Mouse (Mus musculus) fat pad, adult 2 months (tissue): ENCODE results near the gene Nol11.
"Not testable (repeated sequence)": the region's sequence is repeated elsewhere in the genome, so short reads cannot be mapped to it uniquely, and the experiment has no call there.

ENCODE experiments used
- DNase-seq: peaks from one replicate; pipeline ENCODE4 v3.0.0-alpha.2; 2011; ENCODE audit warnings: low read depth, low spot score; ENCODE audit errors: extremely low read depth

Gene Nol11

DNA sequence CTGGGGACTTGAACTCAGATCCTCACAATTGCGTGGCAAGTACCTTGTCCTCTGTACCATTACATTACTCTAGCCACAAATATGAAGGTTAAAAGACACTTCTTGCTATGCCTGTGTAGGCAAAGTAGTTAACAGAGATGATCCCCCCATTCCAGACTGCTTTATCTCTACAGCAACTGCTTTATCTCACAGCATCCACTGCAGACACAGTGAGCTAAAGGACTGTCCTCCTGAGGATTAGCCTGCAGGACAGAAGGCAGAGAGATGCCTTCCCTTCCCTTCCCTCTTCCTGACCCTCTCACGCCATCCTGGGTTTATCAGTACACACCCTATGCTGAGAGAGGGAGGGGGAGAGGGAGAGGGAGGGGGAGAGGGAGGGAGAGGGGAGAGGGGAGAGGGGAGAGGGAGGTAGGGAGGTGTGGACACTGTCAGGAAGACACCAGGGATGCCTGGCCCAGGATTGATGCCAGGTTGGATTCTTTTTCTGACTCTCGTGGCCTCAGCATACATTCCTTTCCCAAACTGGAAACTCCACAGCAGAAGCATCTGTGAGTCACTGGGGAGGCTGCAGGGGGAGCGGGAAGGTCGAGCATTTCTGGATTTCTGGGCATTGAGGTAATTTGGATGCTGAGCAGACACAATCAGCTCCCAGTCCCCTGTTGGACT lies 32.1 kb downstream of the Nol11 start:
- DNase-seq = no peak

DNA sequence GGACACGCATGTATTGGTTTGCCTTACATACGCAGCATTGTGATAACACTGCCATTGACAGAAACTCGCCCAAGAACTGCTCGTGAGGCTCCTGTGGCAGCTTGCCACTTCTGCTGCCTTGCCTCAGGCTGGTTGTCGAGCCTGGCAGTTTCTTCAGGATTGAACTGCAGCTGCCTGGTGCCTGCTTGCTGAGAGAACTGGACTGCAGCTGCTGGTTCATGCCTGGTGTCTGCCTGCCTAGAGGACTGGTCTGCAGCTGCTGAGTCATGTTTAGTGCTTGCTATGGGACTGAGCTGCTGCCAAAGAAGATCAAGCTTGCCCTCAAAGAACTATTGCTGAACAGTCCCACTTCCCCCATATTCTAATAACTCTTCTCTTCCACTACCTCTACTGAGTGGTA lies 33.9 kb downstream of the Nol11 start:
- no peak for DNase-seq

DNA sequence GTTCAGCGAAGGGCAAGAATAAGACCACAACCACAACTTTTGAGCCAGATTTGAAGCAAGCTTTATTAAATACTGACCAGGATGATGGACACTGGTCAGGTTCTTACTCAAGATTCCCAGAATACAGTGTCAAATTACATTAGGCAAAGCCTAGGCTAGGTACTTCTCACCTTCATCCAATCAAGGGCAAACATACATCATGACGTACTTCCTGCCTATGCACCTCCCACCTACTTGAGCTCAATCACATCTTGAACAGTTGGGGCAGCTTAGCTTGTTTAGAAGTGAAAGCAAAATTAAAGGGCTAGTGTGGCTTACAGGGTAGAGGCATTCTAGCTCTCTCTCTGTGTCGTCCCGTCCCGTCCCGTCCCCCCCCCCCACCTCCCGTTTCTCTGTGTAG lies 34.8 kb downstream of the Nol11 start:
- no peak for DNase-seq

DNA sequence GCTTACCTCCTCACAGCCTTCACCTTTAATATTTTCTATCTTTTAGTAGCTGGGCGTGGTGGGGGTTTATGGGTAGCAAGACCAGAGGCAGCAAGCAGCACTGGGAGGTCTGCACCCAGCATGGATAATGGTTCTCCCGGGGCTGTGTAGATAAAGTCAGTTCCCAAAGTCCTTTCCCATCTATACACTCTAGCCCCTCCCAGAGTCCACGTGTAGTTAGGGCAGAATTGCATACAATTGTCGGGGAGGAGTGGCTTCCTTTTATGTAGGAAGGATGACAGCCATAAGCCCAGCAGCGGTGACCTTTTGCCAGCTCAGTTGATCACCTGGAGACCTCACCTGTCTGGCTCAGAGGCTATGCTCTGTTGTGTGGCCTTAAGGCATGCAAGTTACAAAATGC lies 35.5 kb downstream of the Nol11 start:
- DNase-seq = no peak

DNA sequence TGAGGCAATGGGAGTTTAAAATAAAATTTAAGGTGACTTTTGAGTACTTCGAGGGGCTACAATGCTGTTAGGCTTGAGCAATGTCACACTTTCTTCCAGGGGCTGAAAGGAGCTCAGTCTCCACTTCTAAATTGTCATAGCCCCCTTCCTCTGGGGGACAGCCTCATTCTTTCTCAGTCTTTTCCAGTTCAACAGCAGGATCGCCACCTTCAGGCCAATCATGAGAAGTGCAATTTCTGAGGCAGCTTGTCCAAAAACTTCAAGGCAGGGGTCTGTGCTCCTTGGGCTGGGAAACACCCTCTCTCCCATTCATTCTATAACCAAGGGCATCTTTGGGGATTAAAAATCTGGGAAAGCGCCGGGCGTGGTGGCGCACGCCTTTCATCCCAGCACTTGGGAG lies 37.4 kb downstream of the Nol11 start:
- no peak for DNase-seq

DNA sequence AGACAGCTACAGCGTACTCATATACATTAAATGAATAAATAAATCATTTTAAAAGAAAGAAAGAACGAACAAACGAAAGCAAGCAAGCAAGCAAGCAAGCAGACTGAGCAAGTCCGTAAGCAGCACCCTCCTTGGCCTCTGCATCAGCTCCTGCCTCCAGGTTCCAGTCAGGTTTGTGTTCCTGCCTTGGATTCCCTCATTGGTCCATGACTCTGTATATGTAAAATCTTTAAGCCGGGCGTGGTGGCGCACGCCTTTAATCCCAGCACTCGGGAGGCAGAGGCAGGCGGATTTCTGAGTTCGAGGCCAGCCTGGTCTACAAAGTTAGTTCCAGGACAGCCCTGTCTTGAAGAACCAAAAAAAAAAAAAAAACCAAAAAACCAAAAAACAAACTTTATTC lies 45.2 kb downstream of the Nol11 start:
- not testable (repeated sequence) for DNase-seq

- no peak for DNase-seq
These were observed 46.8 kb downstream of the Nol11 start for GRCm38 (mm10) chr11:107142382-107142781.

GRCm38 (mm10) chr11:107140756-107141155 lies 48.4 kb downstream of the Nol11 start:
- no peak for DNase-seq

- DNase-seq = no peak
These were observed 50.5 kb downstream of the Nol11 start for GRCm38 (mm10) chr11:107138633-107139032.

- DNase-seq = no peak
These were observed 51.6 kb downstream of the Nol11 start for GRCm38 (mm10) chr11:107137593-107137992.

- DNase-seq = not testable (repeated sequence)
These were observed 52.7 kb downstream of the Nol11 start for GRCm38 (mm10) chr11:107136458-107136857.

- DNase-seq = no peak
These were observed 53.4 kb downstream of the Nol11 start for GRCm38 (mm10) chr11:107135741-107136140.

- DNase-seq = no peak
These were observed 56.8 kb downstream of the Nol11 start for GRCm38 (mm10) chr11:107132426-107132825.

DNA sequence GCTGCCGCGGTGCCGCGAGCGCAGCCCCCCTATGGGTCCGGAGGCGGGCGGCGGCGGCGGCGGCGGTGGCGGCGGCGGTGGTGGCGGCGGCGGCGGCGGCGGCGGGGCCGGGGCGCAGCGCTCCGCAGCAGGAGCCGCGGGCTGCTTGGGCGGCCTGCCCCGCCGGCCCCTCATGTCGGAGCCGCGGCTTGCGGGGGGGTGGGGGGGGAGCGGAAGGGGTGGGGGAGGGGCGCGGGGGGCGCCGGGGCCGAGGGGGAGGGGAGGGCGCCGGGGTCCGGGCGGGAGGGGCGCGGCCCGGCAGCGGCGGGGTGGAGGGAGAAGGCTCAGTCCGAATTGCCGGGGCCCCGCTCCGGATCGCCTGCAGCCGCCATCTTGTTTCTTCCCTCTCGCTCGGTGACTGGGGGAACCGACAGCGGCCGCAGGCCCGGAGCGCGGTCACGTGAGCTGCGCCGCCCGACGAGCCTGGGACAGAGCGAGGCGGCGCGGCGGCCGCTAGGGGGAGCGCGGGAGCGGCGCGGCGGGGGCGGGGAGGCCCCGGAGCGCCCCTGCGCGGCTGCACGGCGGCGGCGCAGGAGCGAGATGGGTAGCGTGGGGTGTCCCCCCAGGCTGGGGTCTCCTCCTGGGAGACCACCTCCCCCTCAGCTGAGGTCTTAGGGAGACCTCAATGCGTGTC lies 57.3 kb downstream of the Nol11 start, which contains the start of gene Bptf:
Bptf (minus strand) TSS at position 379 of the 673 bp plus-strand sequence.
- DNase-seq = no peak

- no peak for DNase-seq
These were observed 58.1 kb downstream of the Nol11 start for GRCm38 (mm10) chr11:107130879-107131748.

DNA sequence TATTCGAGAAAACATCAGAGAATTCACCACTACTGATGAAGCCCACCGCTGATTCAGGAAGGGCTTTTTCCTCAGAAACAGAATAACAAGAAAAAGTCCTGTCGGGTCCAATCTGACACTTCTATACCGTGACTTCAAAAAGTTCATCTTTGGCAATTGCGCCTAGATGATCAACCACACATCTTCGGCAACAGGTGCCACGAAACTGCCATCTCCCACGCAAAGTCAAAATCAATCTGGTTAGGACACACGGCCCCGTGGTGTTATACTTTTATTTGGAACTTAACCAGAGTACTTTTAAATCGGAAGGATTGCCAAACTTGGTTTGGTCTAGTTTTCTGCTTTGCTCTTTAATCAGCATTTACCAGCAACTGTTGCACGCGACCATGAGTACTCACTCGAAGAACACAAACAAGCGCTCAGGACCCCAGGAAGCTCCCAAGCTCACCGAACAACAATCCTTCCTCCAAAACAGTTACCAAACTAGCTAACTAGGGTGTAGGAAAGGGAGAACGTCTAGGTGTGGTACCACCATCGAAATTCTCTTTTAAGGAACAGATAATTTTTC lies 58.9 kb downstream of the Nol11 start:
- DNase-seq = no peak

DNA sequence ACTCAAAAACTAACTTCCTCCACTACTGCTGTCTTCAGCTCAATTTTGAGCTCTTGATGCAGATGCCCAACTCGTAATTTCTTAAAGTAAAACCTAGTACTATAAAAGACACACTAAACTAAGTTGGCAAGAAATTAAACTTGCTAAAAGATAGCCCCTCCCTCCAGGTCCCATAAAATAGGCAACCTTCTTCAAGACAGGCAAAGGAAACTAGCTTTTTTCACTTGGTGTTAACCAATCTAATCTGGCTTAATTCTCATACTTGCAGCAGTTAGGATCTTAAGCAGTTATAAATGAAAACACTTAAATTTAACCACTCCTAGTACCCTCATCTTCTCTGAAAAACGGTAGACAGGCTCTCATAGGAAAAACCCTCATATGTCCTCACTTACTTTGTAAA lies 59.5 kb downstream of the Nol11 start:
- no peak for DNase-seq

DNA sequence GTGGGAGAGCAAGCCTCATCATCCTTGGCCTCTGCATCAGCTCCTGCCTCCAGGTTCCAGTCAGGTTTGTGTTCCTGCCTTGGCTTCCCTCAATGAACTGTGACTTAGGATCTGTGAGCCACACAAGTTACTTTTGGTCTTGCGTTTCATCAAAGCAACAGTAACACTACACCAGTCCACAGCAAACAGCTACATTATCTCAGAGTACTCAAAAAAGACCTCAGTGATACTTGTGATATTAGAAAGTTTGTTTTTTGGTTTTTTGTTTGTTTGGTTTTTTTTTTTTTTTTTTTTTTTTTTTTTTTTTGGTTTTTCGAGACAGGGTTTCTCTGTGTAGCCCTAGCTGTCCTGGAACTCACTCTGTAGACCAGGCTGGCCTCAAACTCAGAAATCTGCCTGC lies 62.5 kb downstream of the Nol11 start:
- not testable (repeated sequence) for DNase-seq

- no peak for DNase-seq
These were observed 64.2 kb downstream of the Nol11 start for GRCm38 (mm10) chr11:107125011-107125410.

DNA sequence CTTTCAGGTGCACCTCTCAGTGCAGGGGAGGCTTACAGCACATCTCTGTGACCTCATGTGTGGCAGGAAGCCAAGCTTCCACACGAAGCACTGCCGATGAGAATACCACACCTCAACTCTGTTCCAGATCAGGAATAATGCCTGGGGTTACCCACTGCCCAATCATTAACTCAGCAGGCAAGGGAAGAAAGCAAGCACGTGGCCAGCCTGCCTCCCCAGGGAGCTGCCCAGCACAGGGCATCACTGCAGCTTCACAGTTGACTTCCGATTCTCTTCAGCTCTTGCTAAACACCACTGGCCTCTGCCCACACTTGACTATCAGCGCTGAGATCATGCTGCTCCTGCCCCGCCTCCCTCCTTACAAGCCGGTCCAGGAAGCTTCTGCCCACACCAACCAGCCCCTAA lies 64.9 kb downstream of the Nol11 start:
- DNase-seq = no peak

GRCm38 (mm10) chr11:107117789-107118188 lies 71.4 kb downstream of the Nol11 start:
- no peak for DNase-seq
